Mouse (Mus musculus): Measurements from ENCODE around the gene Samd4b.

Gene Samd4b

DNA sequence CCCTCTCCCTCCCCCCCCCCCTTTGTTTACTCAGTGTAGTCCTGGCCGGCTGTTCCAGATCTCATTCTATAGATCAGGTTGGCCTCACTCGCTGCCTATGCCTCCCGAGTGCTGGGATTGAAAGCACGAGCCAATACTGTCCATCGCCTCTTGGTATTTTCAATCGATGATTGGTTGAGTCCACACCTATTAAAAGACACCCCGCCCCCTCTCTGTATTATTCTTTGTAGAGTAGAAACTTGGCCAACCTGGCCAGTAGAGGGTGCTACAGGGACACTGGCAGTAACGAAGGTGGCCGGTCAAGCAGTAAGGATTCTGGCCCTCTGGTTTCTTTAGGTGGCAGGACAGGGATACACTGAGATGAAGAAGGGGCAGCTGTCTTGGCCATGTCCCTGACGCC lies 107.5 kb downstream of the Samd4b start:
- DNase-seq: peak; percentile 62

- no peak for DNase-seq
Observed at GRCm38 (mm10) chr7:28488030-28488491, 109.9 kb downstream of the Samd4b start.

GRCm38 (mm10) chr7:28484192-28484591 lies 113.8 kb downstream of the Samd4b start:
- no peak for DNase-seq

DNA sequence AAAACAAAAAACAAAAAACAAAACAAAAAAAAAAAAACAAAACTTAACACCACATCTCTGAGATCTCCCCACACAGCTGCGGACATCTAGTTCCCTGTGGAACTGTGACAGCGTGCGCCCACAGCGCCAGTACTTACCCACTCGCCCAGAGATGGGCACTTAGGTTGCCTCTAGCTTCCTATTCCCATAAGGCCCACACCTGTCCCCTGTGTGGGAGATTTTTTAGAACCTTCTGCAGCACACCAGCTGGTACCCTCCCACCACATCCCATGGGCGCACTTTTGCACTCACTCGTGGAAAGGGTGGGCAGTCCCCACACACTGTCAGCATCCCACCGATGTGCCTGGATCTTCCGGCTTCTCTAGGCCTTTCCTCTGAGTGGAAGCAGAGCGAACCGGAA lies 115.1 kb downstream of the Samd4b start:
- DNase-seq: no peak

DNA sequence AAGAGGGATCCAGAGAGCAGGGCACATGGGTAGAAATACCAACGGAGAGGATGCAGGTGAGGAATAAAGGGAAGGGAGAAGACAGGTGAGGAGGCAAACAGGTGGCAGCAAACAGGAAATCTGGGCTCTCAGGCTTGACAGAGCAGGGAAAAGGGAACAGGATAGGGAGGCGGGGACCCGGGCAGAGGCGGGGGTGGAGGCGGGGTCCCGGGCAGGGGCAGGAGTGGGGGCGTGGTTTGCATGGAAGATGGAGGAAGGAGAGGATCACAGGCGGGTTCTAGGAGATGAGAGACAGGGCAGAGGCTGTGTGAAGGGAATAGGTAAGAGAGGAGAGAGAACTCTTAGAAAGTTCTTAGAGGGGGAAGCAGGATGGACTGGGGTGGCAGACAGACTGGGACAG lies 119.1 kb downstream of the Samd4b start:
- no peak for DNase-seq

- DNase-seq: no peak
Observed at GRCm38 (mm10) chr7:28477363-28477762, 120.6 kb downstream of the Samd4b start.

DNA sequence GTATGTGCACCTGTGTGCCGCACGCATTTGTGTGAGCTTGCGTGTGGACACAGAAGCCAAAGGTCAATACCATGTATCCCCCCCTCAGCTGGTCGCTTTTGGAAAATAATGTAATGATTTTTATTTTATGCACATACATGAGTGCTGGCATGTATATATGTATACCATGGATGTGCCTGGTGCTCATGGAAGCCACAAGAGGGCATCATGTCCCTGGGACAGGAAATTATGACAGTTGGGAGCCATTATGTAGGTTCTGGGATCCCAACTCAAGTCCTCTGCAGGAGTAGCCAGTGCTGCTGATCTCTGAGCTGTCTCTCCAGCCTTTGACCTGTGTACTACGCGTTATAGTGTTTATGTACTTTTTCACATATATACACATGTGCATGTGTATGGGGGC lies 121.8 kb downstream of the Samd4b start:
- DNase-seq: no peak

GRCm38 (mm10) chr7:28467213-28467751 lies 130.7 kb downstream of the Samd4b start:
- DNase-seq: no peak

DNA sequence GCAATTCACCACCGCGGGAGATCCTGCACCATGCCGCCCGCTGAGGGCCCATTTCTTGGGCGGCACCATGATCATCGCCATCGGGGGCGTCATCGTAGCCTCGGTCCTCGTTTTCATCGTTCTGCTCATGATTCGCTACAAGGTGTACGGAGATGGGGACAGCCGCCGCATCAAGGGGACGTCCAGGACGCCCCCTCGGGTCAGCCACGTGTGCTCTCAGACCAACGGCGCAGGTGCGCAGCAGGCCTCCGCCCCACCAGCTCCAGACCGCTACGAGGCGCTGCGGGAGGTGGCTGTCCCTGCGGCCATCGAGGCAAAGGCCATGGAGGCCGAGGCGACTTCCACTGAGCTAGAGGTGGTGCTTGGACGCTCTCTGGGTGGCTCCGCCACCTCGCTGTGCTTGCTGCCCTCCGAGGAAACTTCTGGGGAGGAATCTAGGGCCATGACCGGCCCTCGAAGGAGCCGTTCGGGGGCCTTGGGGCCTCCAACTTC lies 131.2 kb downstream of the Samd4b start:
- no peak for DNase-seq

GRCm38 (mm10) chr7:28464416-28465212 lies 133.3 kb downstream of the Samd4b start:
- no peak for DNase-seq

GRCm38 (mm10) chr7:28462769-28463168 lies 135.2 kb downstream of the Samd4b start:
- no peak for DNase-seq

DNA sequence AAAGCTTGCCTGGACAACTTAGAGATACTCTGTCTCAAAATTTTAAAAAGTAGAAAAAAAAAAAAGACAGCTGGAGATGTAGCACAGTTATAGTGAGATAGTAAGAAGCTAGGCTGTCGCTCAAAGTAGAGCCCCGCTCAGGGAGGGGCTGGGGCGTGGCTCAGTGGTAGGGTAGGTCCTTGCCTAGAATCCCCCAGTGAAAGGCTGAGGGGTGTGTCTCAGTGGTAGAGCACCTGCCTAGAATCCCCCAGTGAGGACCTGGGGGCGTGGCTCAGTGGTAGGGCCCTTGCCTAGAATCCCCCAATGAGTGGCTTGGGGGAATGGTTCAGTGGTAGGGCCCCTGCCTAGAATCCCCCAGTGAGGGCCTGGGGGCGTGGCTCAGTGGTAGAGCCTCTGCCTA lies 137.6 kb downstream of the Samd4b start:
- no peak for DNase-seq

- no peak for DNase-seq
Observed at GRCm38 (mm10) chr7:28452361-28453005, 145.5 kb downstream of the Samd4b start.

- no peak for DNase-seq
Observed at GRCm38 (mm10) chr7:28451531-28452360, 146.2 kb downstream of the Samd4b start, which contains the start of gene Lrfn1. Lrfn1 (plus strand) TSS chr7:28451980.

- no peak for DNase-seq
Observed at GRCm38 (mm10) chr7:28447865-28448820, 149.8 kb downstream of the Samd4b start.

DNA sequence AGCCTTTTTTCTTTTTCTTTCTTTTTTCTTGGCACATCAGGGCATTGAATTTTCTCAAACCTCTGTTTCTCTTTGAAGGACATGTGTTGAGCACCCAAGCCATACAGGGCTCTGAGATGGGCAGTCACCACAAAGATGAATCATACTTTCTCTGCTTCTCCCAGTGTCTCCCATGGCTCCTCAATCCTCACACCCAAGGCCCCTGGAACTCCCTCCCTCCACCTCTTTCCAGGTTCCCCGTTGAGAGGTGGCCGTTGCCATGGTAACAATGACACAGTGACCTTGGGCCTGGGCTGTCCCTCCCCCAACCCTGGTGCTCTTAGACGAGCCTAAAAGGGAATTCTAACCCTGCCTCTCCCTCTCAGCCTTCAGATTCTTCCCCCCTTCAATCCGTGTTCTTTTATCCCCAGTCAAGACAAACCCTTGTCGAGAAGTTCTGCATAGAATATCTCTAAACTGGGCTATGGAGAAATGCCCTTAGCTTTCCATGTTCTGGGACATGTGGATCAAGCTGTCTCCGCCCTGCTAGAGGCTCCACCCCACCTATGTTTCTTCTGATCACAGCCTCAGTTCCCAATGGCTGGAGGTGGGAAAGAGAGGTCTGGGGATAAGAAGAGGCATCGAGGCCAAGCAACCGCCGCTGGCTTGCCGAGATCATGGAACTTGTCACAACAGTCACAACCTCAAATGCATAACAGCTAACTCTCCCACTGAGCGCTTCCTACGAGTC lies 150.7 kb downstream of the Samd4b start:
- no peak for DNase-seq

GRCm38 (mm10) chr7:28446446-28446845 lies 151.5 kb downstream of the Samd4b start:
- DNase-seq: peak; percentile 85

DNA sequence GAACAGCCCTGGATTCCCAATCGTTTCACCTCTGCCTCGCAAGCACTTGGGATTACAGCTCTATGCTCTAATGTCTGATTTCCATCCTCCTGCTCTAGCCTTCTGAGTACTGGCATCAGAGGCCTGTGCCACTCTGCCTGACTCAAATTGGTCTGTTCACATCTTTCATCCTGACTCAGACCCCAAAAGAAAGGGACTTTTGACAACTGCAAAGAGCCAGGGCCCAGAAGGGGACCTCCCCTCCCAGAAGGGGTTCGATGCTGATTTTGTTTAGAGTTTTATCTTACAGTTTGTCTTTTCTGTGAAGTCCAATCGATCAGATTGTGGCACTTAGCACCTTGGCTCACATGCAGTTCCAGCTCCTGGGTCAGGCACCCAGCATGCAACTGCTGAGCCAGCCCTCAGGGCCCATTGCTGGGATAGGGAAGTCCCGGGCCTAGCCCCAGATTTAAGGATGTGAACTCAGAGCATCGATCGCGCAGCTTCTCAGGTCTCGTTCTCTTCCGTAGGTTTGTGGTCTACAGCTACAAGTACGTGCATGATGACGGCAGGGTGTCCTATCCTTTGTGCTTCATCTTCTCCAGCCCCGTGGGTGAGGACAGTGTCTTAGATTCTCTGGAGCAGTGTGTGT lies 153.5 kb downstream of the Samd4b start:
- DNase-seq: no peak

DNA sequence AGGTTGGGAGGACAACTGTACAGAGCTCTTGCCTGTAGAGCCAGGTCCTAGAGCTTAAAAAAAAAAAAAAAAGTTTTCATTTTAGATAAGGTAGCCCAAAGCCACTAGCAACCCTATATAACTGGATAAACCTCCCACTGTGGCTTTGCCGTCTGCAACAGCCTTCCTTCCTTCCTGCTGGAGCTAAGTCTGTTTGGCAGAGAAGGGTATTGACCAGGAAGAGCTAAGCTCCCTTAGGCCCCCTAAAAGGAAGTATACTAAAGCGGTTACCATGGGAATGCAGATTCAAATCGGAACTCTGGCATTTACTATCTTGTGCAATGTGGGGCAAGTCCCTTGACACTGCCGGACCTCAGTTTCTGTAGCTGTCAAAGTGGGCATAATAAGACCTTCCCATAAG lies 155.3 kb downstream of the Samd4b start:
- no peak for DNase-seq

- DNase-seq: no peak
Observed at GRCm38 (mm10) chr7:28441776-28442485, 156.0 kb downstream of the Samd4b start.

All from thymus, postnatal 25 days (tissue).